30 mouse cellular contexts compared by ENCODE assay signal in the genomic region with DNA sequence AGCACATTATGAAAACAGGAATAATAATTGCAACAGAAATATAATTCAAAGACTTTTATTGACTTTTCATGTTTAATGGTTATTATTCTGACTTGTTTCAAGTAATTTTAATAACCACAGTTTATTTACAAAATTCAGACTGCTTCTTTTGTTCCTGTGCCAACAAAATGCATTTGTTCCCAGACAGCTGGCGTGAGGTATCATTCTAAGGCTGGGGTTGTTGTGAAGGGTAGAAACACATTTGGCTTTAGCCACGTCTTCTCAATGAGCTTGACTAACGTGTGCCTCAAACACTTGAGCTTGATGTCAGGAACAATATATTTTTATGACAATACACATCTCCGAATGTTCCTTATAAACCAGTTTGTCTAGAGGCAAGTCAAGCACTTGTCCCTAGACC.
DNase-seq lines count a peak whose midpoint lies in the region; ATAC-seq and TF ChIP-seq lines count a peak whose summit lies in the region.
"Had no signal": no experiment of that assay in that cellular context is flagged by ENCODE, and none has a peak within 500 bp of the region (broad histone marks: within the 10 kb centered on the region; RNA-seq: fewer than 3 reads in every experiment).

No protein-coding gene starts in this region.

- TF ChIP-seq CTCF in forebrain, postnatal 0 days (IDR thresholded peaks at IDR 0.05; ENCODE audit: low read depth) = no peak

- H3K4me3 ChIP-seq in forebrain, postnatal 0 days (ENCODE audit: low read depth, low read length) = no peak overlapping the region
- H3K4me3 ChIP-seq in forebrain, embryonic 11.5 days (ENCODE audit: low read depth, low read length) = no peak overlapping the region
- H3K4me3 ChIP-seq in hindbrain, embryonic 10.5 days = no peak overlapping the region
- H3K4me3 ChIP-seq in hindbrain, embryonic 11.5 days (ENCODE audit: low read depth, low read length) = no peak overlapping the region
- H3K4me3 ChIP-seq in lung, embryonic 16.5 days (ENCODE audit: low read length) = no peak overlapping the region
- H3K4me3 ChIP-seq in limb, embryonic 14.5 days (replicated peaks; ENCODE audit: low read length) = no peak overlapping the region
- H3K4me3 ChIP-seq: embryonic facial prominence, embryonic 13.5 days; erythroblast, embryonic 14.5 days; forebrain, embryonic 13.5 days; heart, adult 2 months; hindbrain, embryonic 12.5 days; intestine, embryonic 15.5 days; limb, embryonic 13.5 days; liver, embryonic 13.5 days; midbrain, embryonic 12.5 days; neural tube, embryonic 15.5 days had no signal

- intact Hi-C loops in gastrocnemius, postnatal 14 days (cut with DNase I; ENCODE audit: low total_unique reads) = no loop called here

- no peaks in the 10 kb centered on the region for H3K4me1 ChIP-seq in forebrain, postnatal 0 days (ENCODE audit: insufficient read depth)
- no peaks in the 10 kb centered on the region for H3K4me1 ChIP-seq in forebrain, embryonic 11.5 days (replicated peaks; ENCODE audit: control insufficient read depth, insufficient read depth, low read length)
- H3K4me1 ChIP-seq in hindbrain, embryonic 10.5 days (replicated peaks) = peaks cover 11% of the 10 kb centered on the region
- H3K4me1 ChIP-seq in hindbrain, embryonic 11.5 days (replicated peaks; ENCODE audit: control insufficient read depth, insufficient read depth, low read length) = no peaks in the 10 kb centered on the region
- peaks cover 8% of the 10 kb centered on the region for H3K4me1 ChIP-seq in lung, embryonic 16.5 days (replicated peaks; ENCODE audit: control insufficient read depth, insufficient read depth, low read length)
- H3K4me1 ChIP-seq in limb, embryonic 14.5 days (ENCODE audit: control insufficient read depth, insufficient read depth, low read length) = peaks cover 7% of the 10 kb centered on the region; the same call in 1 of the 2 replicates
- H3K4me1 ChIP-seq: intestine, embryonic 15.5 days; liver, embryonic 13.5 days had no signal

- H3K4me2 ChIP-seq in forebrain, postnatal 0 days (ENCODE audit: low read depth) = no peak overlapping the region
- H3K4me2 ChIP-seq in forebrain, embryonic 11.5 days (ENCODE audit: low read depth, low read length, severe bottlenecking) = no peak overlapping the region
- H3K4me2 ChIP-seq in hindbrain, embryonic 11.5 days (replicated peaks; ENCODE audit: low read depth, low read length) = no peak overlapping the region
- H3K4me2 ChIP-seq in lung, embryonic 16.5 days (ENCODE audit: low read depth, low read length) = no peak overlapping the region
- H3K4me2 ChIP-seq in limb, embryonic 14.5 days (replicated peaks; ENCODE audit: low read depth, low read length, severe bottlenecking) = no peak overlapping the region
- H3K4me2 ChIP-seq: embryonic facial prominence, embryonic 13.5 days; forebrain, embryonic 13.5 days; hindbrain, embryonic 12.5 days; intestine, embryonic 15.5 days; limb, embryonic 13.5 days; liver, embryonic 13.5 days; midbrain, embryonic 12.5 days; neural tube, embryonic 15.5 days had no signal

- no peak for DNase-seq in forebrain, postnatal 0 days
- no peak for DNase-seq in forebrain, embryonic 11.5 days (ENCODE audit: low spot score)
- DNase-seq in hindbrain, embryonic 10.5 days (ENCODE audit: low spot score) = no peak
- no peak for DNase-seq in hindbrain, embryonic 11.5 days (ENCODE audit: low spot score)
- DNase-seq in lung, postnatal 14 days = no peak
- peak; percentile 15 for DNase-seq in limb, embryonic 14.5 days (ENCODE audit: low spot score)
- no peak for DNase-seq in gastrocnemius, postnatal 14 days
- DNase-seq: adrenal gland, postnatal 10 days; cerebellum, adult 8-10 months; cerebellum, postnatal 36 days; embryo, embryonic 11 days; gastrocnemius, postnatal 36 days; heart, adult 2 months; kidney, adult 2 months; liver, embryonic 13.5 days; lung, adult 2 months; retina, postnatal 1 day; right cerebral cortex, postnatal 14 days; thymus, postnatal 4 days had no signal

- WGBS in forebrain, postnatal 0 days = 34% methylated on average over 4 of the region's 4 CpGs
- 62% methylated on average over 4 of the region's 4 CpGs for WGBS in forebrain, embryonic 11.5 days
- 71% methylated on average over 4 of the region's 4 CpGs for WGBS in hindbrain, embryonic 10.5 days
- 72% methylated on average over 4 of the region's 4 CpGs for WGBS in hindbrain, embryonic 11.5 days
- 34% methylated on average over 4 of the region's 4 CpGs for WGBS in lung, embryonic 16.5 days
- WGBS in limb, embryonic 14.5 days = 33% methylated on average over 4 of the region's 4 CpGs

- H3K36me3 ChIP-seq in forebrain, postnatal 0 days (ENCODE audit: insufficient read depth) = no peaks in the 10 kb centered on the region
- no peaks in the 10 kb centered on the region for H3K36me3 ChIP-seq in forebrain, embryonic 11.5 days (ENCODE audit: control insufficient read depth, insufficient read depth, low read length)
- no peaks in the 10 kb centered on the region; the same call in 1 of the 2 replicates for H3K36me3 ChIP-seq in hindbrain, embryonic 10.5 days
- H3K36me3 ChIP-seq in hindbrain, embryonic 11.5 days (ENCODE audit: control insufficient read depth, insufficient read depth, low read length) = no peaks in the 10 kb centered on the region
- peaks cover 3% of the 10 kb centered on the region for H3K36me3 ChIP-seq in lung, embryonic 16.5 days (ENCODE audit: control insufficient read depth, insufficient read depth, low read length)
- no peaks in the 10 kb centered on the region for H3K36me3 ChIP-seq in limb, embryonic 14.5 days (ENCODE audit: control insufficient read depth, insufficient read depth, low read length)
- H3K36me3 ChIP-seq: embryonic facial prominence, embryonic 13.5 days; hindbrain, embryonic 12.5 days; intestine, embryonic 15.5 days; liver, embryonic 13.5 days; midbrain, embryonic 12.5 days; neural tube, embryonic 15.5 days had no signal

- ATAC-seq in forebrain, postnatal 0 days = no peak
- no peak for ATAC-seq in forebrain, embryonic 11.5 days (replicated peaks; ENCODE audit: low FRiP score)
- no peak for ATAC-seq in hindbrain, embryonic 11.5 days (ENCODE audit: low FRiP score)
- peak; percentile 51; the same call in 1 of the 2 replicates for ATAC-seq in lung, embryonic 16.5 days (ENCODE audit: low read depth)
- peak; percentile 50 for ATAC-seq in limb, embryonic 14.5 days (ENCODE audit: low FRiP score, low read depth)
- ATAC-seq: forebrain, embryonic 13.5 days; hindbrain, postnatal 0 days; intestine, embryonic 15.5 days; Patski had no signal

- no peaks in the 10 kb centered on the region for H3K27me3 ChIP-seq in forebrain, postnatal 0 days (ENCODE audit: insufficient read depth, low read length)
- H3K27me3 ChIP-seq in forebrain, embryonic 11.5 days (ENCODE audit: control insufficient read depth, insufficient read depth, low read length) = no peaks in the 10 kb centered on the region
- H3K27me3 ChIP-seq in hindbrain, embryonic 10.5 days (ENCODE audit: insufficient read depth, poor library complexity, severe bottlenecking) = no peaks in the 10 kb centered on the region
- no peaks in the 10 kb centered on the region for H3K27me3 ChIP-seq in hindbrain, embryonic 11.5 days (ENCODE audit: control insufficient read depth, insufficient read depth, low read length)
- H3K27me3 ChIP-seq in lung, embryonic 16.5 days (ENCODE audit: control insufficient read depth, insufficient read depth, low read depth, low read length) = no peaks in the 10 kb centered on the region
- H3K27me3 ChIP-seq in limb, embryonic 14.5 days (ENCODE audit: control insufficient read depth, insufficient read depth, low read length) = no peaks in the 10 kb centered on the region
- H3K27me3 ChIP-seq: embryonic facial prominence, embryonic 13.5 days; forebrain, embryonic 13.5 days; hindbrain, embryonic 12.5 days; intestine, embryonic 15.5 days; limb, embryonic 13.5 days; liver, embryonic 13.5 days; midbrain, embryonic 12.5 days; neural tube, embryonic 15.5 days; Patski had no signal

- H3K9ac ChIP-seq in forebrain, postnatal 0 days = no peak overlapping the region
- H3K9ac ChIP-seq in forebrain, embryonic 11.5 days (ENCODE audit: low read length) = no peak overlapping the region
- no peak overlapping the region for H3K9ac ChIP-seq in hindbrain, embryonic 11.5 days (ENCODE audit: low read depth, low read length)
- H3K9ac ChIP-seq in lung, embryonic 16.5 days (ENCODE audit: low read length) = no peak overlapping the region
- H3K9ac ChIP-seq in limb, embryonic 14.5 days (ENCODE audit: low read depth, low read length, severe bottlenecking) = no peak overlapping the region
- H3K9ac ChIP-seq: embryonic facial prominence, embryonic 13.5 days; forebrain, embryonic 13.5 days; hindbrain, embryonic 12.5 days; intestine, embryonic 15.5 days; limb, embryonic 13.5 days; liver, embryonic 13.5 days; midbrain, embryonic 12.5 days; neural tube, embryonic 15.5 days had no signal

- 0 out of 2 replicates have a peak overlapping the region, but pooled peaks have one; percentile 21 for H3K27ac ChIP-seq in forebrain, postnatal 0 days (ENCODE audit: low read depth, low read length)
- no peak overlapping the region for H3K27ac ChIP-seq in forebrain, embryonic 11.5 days (ENCODE audit: low read depth, low read length)
- peak overlapping the region; percentile 67; the same call in 1 of the 2 replicates for H3K27ac ChIP-seq in hindbrain, embryonic 10.5 days
- no peak overlapping the region for H3K27ac ChIP-seq in hindbrain, embryonic 11.5 days (ENCODE audit: low read depth, low read length)
- H3K27ac ChIP-seq in lung, embryonic 16.5 days (ENCODE audit: low read length) = no peak overlapping the region
- H3K27ac ChIP-seq in limb, embryonic 14.5 days (replicated peaks; ENCODE audit: low read depth, low read length) = no peak overlapping the region
- H3K27ac ChIP-seq: embryonic facial prominence, embryonic 13.5 days; forebrain, embryonic 13.5 days; heart, adult 2 months; hindbrain, postnatal 0 days; intestine, embryonic 15.5 days; limb, embryonic 13.5 days; liver, embryonic 13.5 days; midbrain, embryonic 12.5 days; neural tube, embryonic 15.5 days had no signal

- no peak for TF ChIP-seq POLR2A in limb, embryonic 14.5 days (IDR thresholded peaks at IDR 0.05; ENCODE audit: borderline replicate concordance, extremely low read depth, insufficient read depth, insufficient read length)

- H3K9me3 ChIP-seq in forebrain, postnatal 0 days (ENCODE audit: low read length) = no peaks in the 10 kb centered on the region
- no peaks in the 10 kb centered on the region; the same call in 1 of the 2 replicates for H3K9me3 ChIP-seq in forebrain, embryonic 11.5 days (ENCODE audit: control insufficient read depth, low read length)
- peaks cover 6% of the 10 kb centered on the region; the same call in 1 of the 2 replicates for H3K9me3 ChIP-seq in hindbrain, embryonic 10.5 days
- H3K9me3 ChIP-seq in hindbrain, embryonic 11.5 days (ENCODE audit: control insufficient read depth, low read length) = no peaks in the 10 kb centered on the region
- H3K9me3 ChIP-seq in lung, embryonic 16.5 days (ENCODE audit: control insufficient read depth, low read length) = peaks cover 5% of the 10 kb centered on the region; the same call in 1 of the 2 replicates
- no peaks in the 10 kb centered on the region; the same call in 1 of the 2 replicates for H3K9me3 ChIP-seq in limb, embryonic 14.5 days (ENCODE audit: control insufficient read depth, low read length)
- H3K9me3 ChIP-seq: embryonic facial prominence, embryonic 13.5 days; hindbrain, embryonic 12.5 days; intestine, embryonic 15.5 days; liver, embryonic 13.5 days; neural tube, embryonic 15.5 days had no signal

Comparison
In these comparisons a context has a peak if more than half of its experiments do, and no peak if none do; other contexts are left out.
1. H3K27ac ChIP-seq: peak in forebrain, postnatal 0 days (single experiment) and hindbrain, embryonic 10.5 days (single experiment); none in forebrain, embryonic 11.5 days (single experiment), hindbrain, embryonic 11.5 days (single experiment), lung, embryonic 16.5 days (single experiment) and limb, embryonic 14.5 days (single experiment).
2. ATAC-seq: peak in lung, embryonic 16.5 days (single experiment) and limb, embryonic 14.5 days (single experiment); none in forebrain, postnatal 0 days (single experiment), forebrain, embryonic 11.5 days (single experiment) and hindbrain, embryonic 11.5 days (single experiment).